Mouse (Mus musculus): ENCODE data around the gene Rpl12. TPM values are rescaled to one million over a fixed set of nuclear protein-coding genes. Genes with fewer than 3 reads are reported as not detected.

The Rpl12 gene
- total RNA-seq, 1 experiment, result 2,117 TPM

- Histone ChIP-seq H3K4me1 (ENCODE audit: control insufficient read depth in 2 of 2, insufficient read depth in 2 of 2, low read length in 2 of 2, poor library complexity in 1 of 2) (peaks cover 0 to 16% of the 10 kb centered on the region in 2 experiments; a peak in 3 of 4 replicates), H3K9ac (ENCODE audit: insufficient read depth, low read depth, low read length, poor library complexity, severe bottlenecking) (no peak overlapping the region), H3K36me3 (ENCODE audit: control insufficient read depth, insufficient read depth, low read length, poor library complexity, severe bottlenecking) (peaks cover 29% of the 10 kb centered on the region; the same call in 1 of the 2 replicates), H3K4me3 (ENCODE audit: insufficient read depth in 1 of 2, low read depth in 1 of 2, low read length in 2 of 2, poor library complexity in 1 of 2, severe bottlenecking in 1 of 2) (no peak overlapping the region), H3K9me3 (ENCODE audit: control insufficient read depth, insufficient read depth, low read depth, low read length) (no peaks in the 10 kb centered on the region), H3K27ac (ENCODE audit: insufficient read depth, low read depth, low read length, poor library complexity, severe bottlenecking) (no peak overlapping the region)
- in situ Hi-C loops (cut with MboI; ENCODE audit: low sequenced_read_pairs in 2 of 2, unreplicated experiment in 2 of 2), result no loop called here
- no peak for TF ChIP-seq HCFC1 (IDR thresholded peaks at IDR 0.05; ENCODE audit: borderline replicate concordance, insufficient read depth, low read length)
- DNase-seq (ENCODE audit: low read depth, low spot score), result no peak
Observed at GRCm38 (mm10) chr2:32938741-32939140, 22.6 kb upstream of the Rpl12 start.

GRCm38 (mm10) chr2:32939418-32939817 lies 21.9 kb upstream of the Rpl12 start:
- in situ Hi-C loops (cut with MboI; ENCODE audit: low sequenced_read_pairs in 2 of 2, unreplicated experiment in 2 of 2), result no loop called here
- H3K9me3 ChIP-seq (ENCODE audit: control insufficient read depth, insufficient read depth, low read depth, low read length), result no peaks in the 10 kb centered on the region
- peak; percentile 89 for DNase-seq (ENCODE audit: low read depth, low spot score)
- 0 out of 4 replicates have a peak overlapping the region, but pooled peaks of 1 of the 2 experiments have one; percentile 26 for H3K4me3 ChIP-seq (ENCODE audit: insufficient read depth in 1 of 2, low read depth in 1 of 2, low read length in 2 of 2, poor library complexity in 1 of 2, severe bottlenecking in 1 of 2)
- H3K9ac ChIP-seq (ENCODE audit: insufficient read depth, low read depth, low read length, poor library complexity, severe bottlenecking), result no peak overlapping the region
- peaks cover 0 to 12% of the 10 kb centered on the region in 2 experiments; a peak in 2 of 4 replicates for H3K4me1 ChIP-seq (ENCODE audit: control insufficient read depth in 2 of 2, insufficient read depth in 2 of 2, low read length in 2 of 2, poor library complexity in 1 of 2)
- TF ChIP-seq ZNF384 (IDR thresholded peaks at IDR 0.05; ENCODE audit: low read depth, low read length) (no peak), HCFC1 (IDR thresholded peaks at IDR 0.05; ENCODE audit: borderline replicate concordance, insufficient read depth, low read length) (no peak), MAFK (IDR thresholded peaks at IDR 0.05; ENCODE audit: insufficient read depth, low read depth, low read length) (no peak), CHD2 (IDR thresholded peaks at IDR 0.05; ENCODE audit: low read depth, low read length) (no peak)
- no peak overlapping the region for H3K27ac ChIP-seq (ENCODE audit: insufficient read depth, low read depth, low read length, poor library complexity, severe bottlenecking)
- H3K36me3 ChIP-seq (ENCODE audit: control insufficient read depth, insufficient read depth, low read length, poor library complexity, severe bottlenecking), result peaks cover 28% of the 10 kb centered on the region; the same call in 1 of the 2 replicates

GRCm38 (mm10) chr2:32940483-32940882 lies 20.9 kb upstream of the Rpl12 start:
- no peaks in the 10 kb centered on the region for H3K9me3 ChIP-seq (ENCODE audit: control insufficient read depth, insufficient read depth, low read depth, low read length)
- TF ChIP-seq ZC3H11A (IDR thresholded peaks at IDR 0.05; ENCODE audit: borderline replicate concordance, low read depth, low read length), result no peak
- no peak for TF ChIP-seq HCFC1 (IDR thresholded peaks at IDR 0.05; ENCODE audit: borderline replicate concordance, insufficient read depth, low read length)
- no peak for TF ChIP-seq CHD2 (IDR thresholded peaks at IDR 0.05; ENCODE audit: low read depth, low read length)
- TF ChIP-seq ZNF384 (IDR thresholded peaks at IDR 0.05; ENCODE audit: low read depth, low read length), result no peak
- no peak for TF ChIP-seq MAFK (IDR thresholded peaks at IDR 0.05; ENCODE audit: insufficient read depth, low read depth, low read length)
- in situ Hi-C loops (cut with MboI; ENCODE audit: low sequenced_read_pairs in 2 of 2, unreplicated experiment in 2 of 2), result no loop called here
- peaks cover 0 to 12% of the 10 kb centered on the region in 2 experiments; a peak in 2 of 4 replicates for H3K4me1 ChIP-seq (ENCODE audit: control insufficient read depth in 2 of 2, insufficient read depth in 2 of 2, low read length in 2 of 2, poor library complexity in 1 of 2)
- H3K4me3 ChIP-seq (ENCODE audit: insufficient read depth in 1 of 2, low read depth in 1 of 2, low read length in 2 of 2, poor library complexity in 1 of 2, severe bottlenecking in 1 of 2), result peak overlapping the region in 1 of 2 experiments; percentile 26; a peak in 1 of 4 replicates
- DNase-seq (ENCODE audit: low read depth, low spot score), result no peak
- H3K27ac ChIP-seq (ENCODE audit: insufficient read depth, low read depth, low read length, poor library complexity, severe bottlenecking), result no peak overlapping the region
- peaks cover 32% of the 10 kb centered on the region; the same call in 1 of the 2 replicates for H3K36me3 ChIP-seq (ENCODE audit: control insufficient read depth, insufficient read depth, low read length, poor library complexity, severe bottlenecking)
- peak overlapping the region; percentile 38; the same call in 1 of the 2 replicates for H3K9ac ChIP-seq (ENCODE audit: insufficient read depth, low read depth, low read length, poor library complexity, severe bottlenecking)

GRCm38 (mm10) chr2:32947454-32947853 lies 13.9 kb upstream of the Rpl12 start:
- no peak overlapping the region for H3K9ac ChIP-seq (ENCODE audit: insufficient read depth, low read depth, low read length, poor library complexity, severe bottlenecking)

GRCm38 (mm10) chr2:32954581-32954980 lies 6.8 kb upstream of the Rpl12 start:
- no peaks in the 10 kb centered on the region for H3K9me3 ChIP-seq (ENCODE audit: control insufficient read depth, insufficient read depth, low read depth, low read length)
- H3K9ac ChIP-seq (ENCODE audit: insufficient read depth, low read depth, low read length, poor library complexity, severe bottlenecking), result no peak overlapping the region
- H3K4me3 ChIP-seq (ENCODE audit: insufficient read depth in 1 of 2, low read depth in 1 of 2, low read length in 2 of 2, poor library complexity in 1 of 2, severe bottlenecking in 1 of 2), result no peak overlapping the region
- no peaks in the 10 kb centered on the region for H3K4me1 ChIP-seq (ENCODE audit: control insufficient read depth in 2 of 2, insufficient read depth in 2 of 2, low read length in 2 of 2, poor library complexity in 1 of 2)
- no peak for TF ChIP-seq ZC3H11A (IDR thresholded peaks at IDR 0.05; ENCODE audit: borderline replicate concordance, low read depth, low read length)
- in situ Hi-C loops (cut with MboI; ENCODE audit: low sequenced_read_pairs in 2 of 2, unreplicated experiment in 2 of 2), result no loop called here
- no peak overlapping the region for H3K27ac ChIP-seq (ENCODE audit: insufficient read depth, low read depth, low read length, poor library complexity, severe bottlenecking)
- DNase-seq (ENCODE audit: low read depth, low spot score), result no peak
- peaks cover 38% of the 10 kb centered on the region for H3K36me3 ChIP-seq (ENCODE audit: control insufficient read depth, insufficient read depth, low read length, poor library complexity, severe bottlenecking)

More at GRCm38 (mm10) chr2:32947454-32947853, 13.9 kb upstream of the Rpl12 start:
- no peaks in the 10 kb centered on the region for H3K9me3 ChIP-seq (ENCODE audit: control insufficient read depth, insufficient read depth, low read depth, low read length)
- peaks cover 32% of the 10 kb centered on the region; the same call in 1 of the 2 replicates for H3K36me3 ChIP-seq (ENCODE audit: control insufficient read depth, insufficient read depth, low read length, poor library complexity, severe bottlenecking)
- DNase-seq (ENCODE audit: low read depth, low spot score), result no peak
- TF ChIP-seq ZC3H11A (IDR thresholded peaks at IDR 0.05; ENCODE audit: borderline replicate concordance, low read depth, low read length) (no peak), MAFK (IDR thresholded peaks at IDR 0.05; ENCODE audit: insufficient read depth, low read depth, low read length) (no peak), HCFC1 (IDR thresholded peaks at IDR 0.05; ENCODE audit: borderline replicate concordance, insufficient read depth, low read length) (no peak)
- H3K27ac ChIP-seq (ENCODE audit: insufficient read depth, low read depth, low read length, poor library complexity, severe bottlenecking), result no peak overlapping the region
- in situ Hi-C loops (cut with MboI; ENCODE audit: low sequenced_read_pairs in 2 of 2, unreplicated experiment in 2 of 2), result no loop called here
- H3K4me1 ChIP-seq (ENCODE audit: control insufficient read depth in 2 of 2, insufficient read depth in 2 of 2, low read length in 2 of 2, poor library complexity in 1 of 2), result peaks cover 0 to 4% of the 10 kb centered on the region in 2 experiments; a peak in 2 of 4 replicates
- H3K4me3 ChIP-seq (ENCODE audit: insufficient read depth in 1 of 2, low read depth in 1 of 2, low read length in 2 of 2, poor library complexity in 1 of 2, severe bottlenecking in 1 of 2), result no peak overlapping the region
